Mouse (Mus musculus) left cerebral cortex, postnatal 36 days (tissue): Measurements from ENCODE around the gene Gm42906. TPM values are rescaled to one million over a fixed set of nuclear protein-coding genes. Genes with fewer than 3 reads are reported as not detected.

Experiments used
- DNase-seq, 2 experiments: peaks; one replicate each; pipeline ENCODE4 v3.0.0; 2021 to 2022; ENCODE audit warnings: low spot score in 2 of 2, mixed read lengths in 1 of 2
- intact Hi-C: fragments of 180-260 bp; cut with DNase I; formaldehyde crosslinking; loops from one replicate; pipeline ENCODE4 v1.15.1; 2025
- total RNA-seq, 2 experiments: library from RNA; stranded (reverse); gene quantifications; 2 replicates each; pipeline ENCODE4 v1.2.3; 2021

The Gm42906 gene
- total RNA-seq = not detected

GRCm38 (mm10) chr5:151428113-151428756, at the start of gene Gm42906:
Gene Gm42906, minus strand, starts transcription at chr5:151428163.
- no peak for DNase-seq

GRCm38 (mm10) chr5:151445695-151446094, 17.7 kb upstream of the Gm42906 start:
- intact Hi-C loops = no loop called here
- no peak for DNase-seq

More at GRCm38 (mm10) chr5:151428113-151428756, at the start of gene Gm42906:
- intact Hi-C loops = no loop called here

GRCm38 (mm10) chr5:151435106-151435505, 7.1 kb upstream of the Gm42906 start:
- DNase-seq = no peak
- intact Hi-C loops = no loop called here

GRCm38 (mm10) chr5:151426466-151426865, 1.5 kb downstream of the Gm42906 start:
- intact Hi-C loops = no loop called here

GRCm38 (mm10) chr5:151422692-151423091, 5.3 kb downstream of the Gm42906 start:
- DNase-seq = no peak
- intact Hi-C loops = no loop called here

More at GRCm38 (mm10) chr5:151426466-151426865, 1.5 kb downstream of the Gm42906 start:
- no peak for DNase-seq

GRCm38 (mm10) chr5:151421859-151422258, 6.1 kb downstream of the Gm42906 start:
- intact Hi-C loops = no loop called here
- DNase-seq = peak; percentile 24 to 27

- DNase-seq = no peak
- intact Hi-C loops = no loop called here
Measured at GRCm38 (mm10) chr5:151418551-151418950, 9.4 kb downstream of the Gm42906 start.

- intact Hi-C loops = no loop called here
Measured at GRCm38 (mm10) chr5:151417421-151418038, 10.4 kb downstream of the Gm42906 start.

GRCm38 (mm10) chr5:151416988-151417387, 11.0 kb downstream of the Gm42906 start:
- DNase-seq = no peak
- intact Hi-C loops = no loop called here

More at GRCm38 (mm10) chr5:151417421-151418038, 10.4 kb downstream of the Gm42906 start:
- no peak for DNase-seq

- intact Hi-C loops = no loop called here
- no peak for DNase-seq
Measured at GRCm38 (mm10) chr5:151413617-151414016, 14.3 kb downstream of the Gm42906 start.

GRCm38 (mm10) chr5:151412666-151413463, 15.1 kb downstream of the Gm42906 start:
- intact Hi-C loops = no loop called here

GRCm38 (mm10) chr5:151410006-151410405, 18.0 kb downstream of the Gm42906 start:
- DNase-seq = no peak
- intact Hi-C loops = no loop called here

More at GRCm38 (mm10) chr5:151412666-151413463, 15.1 kb downstream of the Gm42906 start:
- DNase-seq = no peak

- no peak for DNase-seq
- intact Hi-C loops = no loop called here
Measured at GRCm38 (mm10) chr5:151409282-151409681, 18.7 kb downstream of the Gm42906 start.

GRCm38 (mm10) chr5:151408124-151408900, 19.7 kb downstream of the Gm42906 start:
- no peak for DNase-seq
- intact Hi-C loops = no loop called here

- intact Hi-C loops = no loop called here
- no peak for DNase-seq
Measured at GRCm38 (mm10) chr5:151407493-151407892, 20.5 kb downstream of the Gm42906 start.

GRCm38 (mm10) chr5:151406276-151406675, 21.7 kb downstream of the Gm42906 start:
- intact Hi-C loops = no loop called here
- DNase-seq = no peak

GRCm38 (mm10) chr5:151405314-151405903, 22.6 kb downstream of the Gm42906 start:
- DNase-seq = no peak
- intact Hi-C loops = no loop called here

- intact Hi-C loops = no loop called here
- no peak for DNase-seq
Measured at GRCm38 (mm10) chr5:151403586-151403985, 24.4 kb downstream of the Gm42906 start.

- no peak for DNase-seq
- intact Hi-C loops = no loop called here
Measured at GRCm38 (mm10) chr5:151400557-151400944, 27.4 kb downstream of the Gm42906 start.
